Mouse (Mus musculus): Measurements from ENCODE around the gene Nup98. TPM values are rescaled to one million over a fixed set of nuclear protein-coding genes. Genes with fewer than 3 reads are reported as not detected.
A peak's percentile ranks its signal among the peaks of the same experiment; 100 is the strongest.

The Nup98 gene
- total and polyA plus RNA-seq, 3 experiments: 24.6 to 37.1 (median 25.0) TPM

GRCm38 (mm10) chr7:102256636-102257035 lies 46.7 kb upstream of the Nup98 start:
- Histone ChIP-seq H3K9me3 (replicated peaks; ENCODE audit: low read length) (no peaks in the 10 kb centered on the region), H3K4me1 (ENCODE audit: control insufficient read depth in 1 of 2, insufficient read depth in 2 of 2) (no peaks in the 10 kb centered on the region), H3K36me3 (replicated peaks in 1 of 2; ENCODE audit: control insufficient read depth in 1 of 2, insufficient read depth in 1 of 2, low read length in 1 of 2) (no peaks in the 10 kb centered on the region), H3K27ac (ENCODE audit: insufficient read depth, low read depth) (no peak overlapping the region), H3K4me3 (replicated peaks in 1 of 3; ENCODE audit: low read depth in 2 of 3, low read length in 2 of 3, poor library complexity in 1 of 3) (no peak overlapping the region), H3K79me2 (replicated peaks; ENCODE audit: control insufficient read depth, extremely low read depth, insufficient read depth, poor library complexity, severe bottlenecking) (no peaks in the 10 kb centered on the region), H3K9ac (ENCODE audit: insufficient read depth, low read depth) (no peak overlapping the region), H3K27me3 (replicated peaks) (no peaks in the 10 kb centered on the region), H3K4me2 (ENCODE audit: insufficient read depth, low read depth, poor library complexity, severe bottlenecking) (no peak overlapping the region)
- DNase-seq (ENCODE audit: extremely low read depth): no peak
- in situ Hi-C loops (cut with MboI; ENCODE audit: low pct_ligation_motif_present, low pct_unique_long_range_greater_than_20kb, low sequenced_read_pairs) (loop anchor here (25.0 kb wide), 1 partner anchor 594 kb away; the partner anchor contains the start of gene Clpb), dilution Hi-C loops (cut with MboI; ENCODE audit: extremely low pct_ligation_motif_present, extremely low pct_unique_long_range_greater_than_20kb, low sequenced_read_pairs) (no loop called here)
- peak; percentile 95 for TF ChIP-seq MAFK (IDR thresholded peaks at IDR 0.05; ENCODE audit: insufficient replicate concordance, low read length)
- TF ChIP-seq IRF4 (IDR thresholded peaks at IDR 0.05; ENCODE audit: low read depth, low read length): no peak

- Histone ChIP-seq H3K4me2 (ENCODE audit: insufficient read depth, low read depth, poor library complexity, severe bottlenecking) (no peak within 1 kb of the TSS), H3K9ac (ENCODE audit: insufficient read depth, low read depth) (no peak within 1 kb of the TSS), H3K79me2 (replicated peaks; ENCODE audit: control insufficient read depth, extremely low read depth, insufficient read depth, poor library complexity, severe bottlenecking) (no peaks in the 10 kb centered on the region), H3K36me3 (replicated peaks in 1 of 2; ENCODE audit: control insufficient read depth in 1 of 2, insufficient read depth in 1 of 2, low read length in 1 of 2) (no peaks in the 10 kb centered on the region), H3K27ac (ENCODE audit: insufficient read depth, low read depth) (no peak within 1 kb of the TSS), H3K4me3 (replicated peaks in 1 of 3; ENCODE audit: low read depth in 2 of 3, low read length in 2 of 3, poor library complexity in 1 of 3) (no peak within 1 kb of the TSS), H3K9me3 (replicated peaks; ENCODE audit: low read length) (no peaks in the 10 kb centered on the region), H3K27me3 (replicated peaks) (no peaks in the 10 kb centered on the region), H3K4me1 (ENCODE audit: control insufficient read depth in 1 of 2, insufficient read depth in 2 of 2) (peaks cover 0 to 5% of the 10 kb centered on the region in 2 experiments; a peak in 1 of 4 replicates)
- no peak for DNase-seq (ENCODE audit: extremely low read depth)
- in situ Hi-C loops (cut with MboI; ENCODE audit: low pct_ligation_motif_present, low pct_unique_long_range_greater_than_20kb, low sequenced_read_pairs) (loop anchor here (25.0 kb wide), 1 partner anchor 594 kb away; the partner anchor contains the start of gene Clpb), dilution Hi-C loops (cut with MboI; ENCODE audit: extremely low pct_ligation_motif_present, extremely low pct_unique_long_range_greater_than_20kb, low sequenced_read_pairs) (no loop called here)
- TF ChIP-seq PAX5 (IDR thresholded peaks at IDR 0.05; ENCODE audit: low read length): no peak
- no peak for TF ChIP-seq GABPA (IDR thresholded peaks at IDR 0.05; ENCODE audit: insufficient replicate concordance, low read depth, low read length)
- no peak for TF ChIP-seq CHD2 (IDR thresholded peaks at IDR 0.05; ENCODE audit: low read length)
- no peak for TF ChIP-seq E2F4 (IDR thresholded peaks at IDR 0.05; ENCODE audit: insufficient replicate concordance, low read depth, low read length)
- no peak for TF ChIP-seq HCFC1 (IDR thresholded peaks at IDR 0.05; ENCODE audit: low read depth, low read length)
- TF ChIP-seq ZKSCAN1 (IDR thresholded peaks at IDR 0.05; ENCODE audit: borderline replicate concordance, low read depth, low read length): no peak
- no peak for TF ChIP-seq CHD1 (IDR thresholded peaks at IDR 0.05; ENCODE audit: low read depth, low read length)
- TF ChIP-seq NRF1 (IDR thresholded peaks at IDR 0.05; ENCODE audit: low read depth, low read length): no peak
Observed at GRCm38 (mm10) chr7:102255954-102256353, 46.0 kb upstream of the Nup98 start, which contains the start of gene Rhog. Gene Rhog (minus strand): TSS chr7:102256054.

- TF ChIP-seq MAX (IDR thresholded peaks at IDR 0.05; ENCODE audit: low read length): no peak
- TF ChIP-seq MXI1 (IDR thresholded peaks at IDR 0.05; ENCODE audit: low read depth, low read length): no peak
- TF ChIP-seq HCFC1 (IDR thresholded peaks at IDR 0.05; ENCODE audit: low read depth, low read length): no peak
- no peak for TF ChIP-seq ETS1 (conservative IDR thresholded peaks at IDR 0.05; ENCODE audit: low read depth, low read length)
- no peak for TF ChIP-seq PAX5 (IDR thresholded peaks at IDR 0.05; ENCODE audit: low read length)
- no peak for TF ChIP-seq SMC3 (IDR thresholded peaks at IDR 0.05; ENCODE audit: low read depth, low read length)
- TF ChIP-seq RAD21 (IDR thresholded peaks at IDR 0.05; ENCODE audit: low read depth, low read length): no peak
- no peak for TF ChIP-seq CHD2 (IDR thresholded peaks at IDR 0.05; ENCODE audit: low read length)
- no peak for TF ChIP-seq POLR2AphosphoS2 (IDR thresholded peaks at IDR 0.05; ENCODE audit: low read depth, low read length)
- TF ChIP-seq MYC (IDR thresholded peaks at IDR 0.05; ENCODE audit: low read depth, low read length): no peak
- DNase-seq (ENCODE audit: extremely low read depth): no peak
- peaks cover 7% of the 10 kb centered on the region for H3K79me2 ChIP-seq (replicated peaks; ENCODE audit: control insufficient read depth, extremely low read depth, insufficient read depth, poor library complexity, severe bottlenecking)
- in situ Hi-C loops (cut with MboI; ENCODE audit: low pct_ligation_motif_present, low pct_unique_long_range_greater_than_20kb, low sequenced_read_pairs) (loop anchor here (25.0 kb wide), 1 partner anchor 591 kb away; the partner anchor contains the start of gene Clpb), dilution Hi-C loops (cut with MboI; ENCODE audit: extremely low pct_ligation_motif_present, extremely low pct_unique_long_range_greater_than_20kb, low sequenced_read_pairs) (no loop called here)
- no peaks in the 10 kb centered on the region for H3K9me3 ChIP-seq (replicated peaks; ENCODE audit: low read length)
- H3K9ac ChIP-seq (ENCODE audit: insufficient read depth, low read depth): no peak overlapping the region
- H3K4me2 ChIP-seq (ENCODE audit: insufficient read depth, low read depth, poor library complexity, severe bottlenecking): peak overlapping the region; percentile 22
- H3K4me3 ChIP-seq (replicated peaks in 1 of 3; ENCODE audit: low read depth in 2 of 3, low read length in 2 of 3, poor library complexity in 1 of 3): no peak overlapping the region
- H3K27ac ChIP-seq (ENCODE audit: insufficient read depth, low read depth): no peak overlapping the region
- no peaks in the 10 kb centered on the region for H3K36me3 ChIP-seq (replicated peaks in 1 of 2; ENCODE audit: control insufficient read depth in 1 of 2, insufficient read depth in 1 of 2, low read length in 1 of 2)
- H3K4me1 ChIP-seq (ENCODE audit: control insufficient read depth in 1 of 2, insufficient read depth in 2 of 2): peaks cover 0 to 5% of the 10 kb centered on the region in 2 experiments; a peak in 1 of 4 replicates
- no peaks in the 10 kb centered on the region for H3K27me3 ChIP-seq (replicated peaks)
Observed at GRCm38 (mm10) chr7:102253631-102254030, 43.7 kb upstream of the Nup98 start.

Data from CH12.LX (cell line).